Comparison of ENCODE assay signal across 8 mouse cellular contexts in the genomic region with DNA sequence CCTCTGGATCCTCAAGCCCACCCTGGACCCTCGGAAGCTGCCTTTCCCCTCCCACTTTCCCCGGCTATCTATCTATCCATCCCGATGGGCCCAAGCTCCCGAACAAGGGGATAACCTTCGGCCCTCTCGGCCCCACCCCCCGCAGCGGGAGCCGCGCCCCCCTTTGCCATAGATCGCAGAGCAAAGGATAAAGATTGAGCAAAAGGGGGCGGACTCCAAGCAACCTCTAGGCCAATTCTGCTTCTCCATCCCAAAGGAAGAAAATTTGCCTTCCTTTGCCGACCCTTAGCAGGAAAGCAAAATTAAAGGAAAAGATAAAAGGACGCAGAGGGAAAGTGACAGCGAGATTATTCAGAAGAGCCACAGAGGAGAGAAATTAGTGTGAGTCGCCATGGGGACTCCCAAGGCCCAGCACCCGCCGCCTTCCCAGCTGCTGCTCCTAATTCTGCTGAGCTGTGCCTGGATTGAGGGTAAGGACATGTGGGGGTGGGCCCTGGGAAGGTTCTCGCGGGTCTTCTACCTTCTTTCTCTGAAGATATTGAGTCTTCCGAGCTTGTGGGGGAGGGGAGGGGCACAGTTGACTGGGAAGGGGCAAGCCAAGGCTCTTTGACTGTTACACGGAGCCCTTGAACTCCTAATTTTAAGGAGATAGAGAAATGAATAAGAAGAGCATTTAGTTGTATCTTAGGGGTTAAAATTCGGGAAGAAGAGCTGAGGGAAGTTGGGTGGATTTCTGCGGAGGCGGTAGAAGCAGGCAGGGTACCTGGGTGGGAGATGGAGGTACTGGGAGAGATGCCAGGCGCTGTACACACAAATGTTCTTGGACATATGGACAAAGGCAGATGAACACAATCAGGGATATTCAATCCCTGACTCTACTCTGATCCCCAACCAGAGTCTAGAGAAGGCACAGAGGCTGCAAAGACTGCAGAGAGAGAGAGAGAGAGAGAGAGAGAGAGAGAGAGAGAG. TPM values are rescaled to one million over a fixed set of nuclear protein-coding genes. Genes with fewer than 3 reads are reported as not detected.
DNase-seq lines count a peak whose midpoint lies in the region; ATAC-seq lines count a peak whose summit lies in the region.

No protein-coding gene starts in this region.

- no peak overlapping the region for H3K9ac ChIP-seq in liver, embryonic 11.5 days (ENCODE audit: low read depth, low read length)
- no peak overlapping the region for H3K9ac ChIP-seq in embryonic facial prominence, embryonic 13.5 days

- no peak overlapping the region; the same call in 1 of the 2 replicates for H3K4me3 ChIP-seq in liver, embryonic 11.5 days (ENCODE audit: low read depth, low read length)
- H3K4me3 ChIP-seq in embryonic facial prominence, embryonic 13.5 days = peak overlapping the region; percentile 52; the same call in 1 of the 2 replicates
- peak overlapping the region; percentile 59 for H3K4me3 ChIP-seq in limb, embryonic 10.5 days

- DNase-seq in liver, embryonic 11.5 days (ENCODE audit: low spot score) = no peak
- no peak for DNase-seq in liver
- no peak for DNase-seq in limb, embryonic 10.5 days (ENCODE audit: low spot score)
- peak; percentile 43 for DNase-seq in right cerebral cortex, postnatal 14 days
- DNase-seq in embryo, embryonic 11 days = no peak
- no peak for DNase-seq in adrenal gland, adult 18-20 months (ENCODE audit: low spot score in 2 of 2)
- DNase-seq in gastrocnemius, adult 18-20 months (ENCODE audit: low spot score) = no peak

- no peak overlapping the region for H3K27ac ChIP-seq in liver, embryonic 11.5 days (ENCODE audit: low read depth, low read length)
- no peak overlapping the region for H3K27ac ChIP-seq in embryonic facial prominence, embryonic 13.5 days
- no peak overlapping the region for H3K27ac ChIP-seq in limb, embryonic 10.5 days

- ATAC-seq in liver, embryonic 11.5 days (replicated peaks; ENCODE audit: low FRiP score) = no peak
- ATAC-seq in embryonic facial prominence, embryonic 13.5 days (ENCODE audit: insufficient number of reproducible peaks, insufficient read depth, low FRiP score, low TSS enrichment, low read depth) = no peak

- peaks cover 35% of the 10 kb centered on the region for H3K27me3 ChIP-seq in liver, embryonic 11.5 days (replicated peaks; ENCODE audit: control insufficient read depth, insufficient read depth, low read length)
- peaks cover 47% of the 10 kb centered on the region for H3K27me3 ChIP-seq in embryonic facial prominence, embryonic 13.5 days
- peaks cover 60% of the 10 kb centered on the region for H3K27me3 ChIP-seq in limb, embryonic 10.5 days (ENCODE audit: low read depth, poor library complexity, severe bottlenecking)

- no peaks in the 10 kb centered on the region for H3K9me3 ChIP-seq in liver, embryonic 11.5 days (ENCODE audit: control insufficient read depth, low read length)
- H3K9me3 ChIP-seq in embryonic facial prominence, embryonic 13.5 days = no peaks in the 10 kb centered on the region
- no peaks in the 10 kb centered on the region for H3K9me3 ChIP-seq in limb, embryonic 10.5 days (replicated peaks)

- H3K36me3 ChIP-seq in liver, embryonic 11.5 days (ENCODE audit: control insufficient read depth, insufficient read depth, low read length) = peaks cover 2% of the 10 kb centered on the region; the same call in 1 of the 2 replicates
- H3K36me3 ChIP-seq in embryonic facial prominence, embryonic 13.5 days = no peaks in the 10 kb centered on the region
- no peaks in the 10 kb centered on the region for H3K36me3 ChIP-seq in limb, embryonic 10.5 days

- peak overlapping the region; percentile 99; the same call in 1 of the 2 replicates for H3K4me2 ChIP-seq in liver, embryonic 11.5 days
- peak overlapping the region; percentile 99 for H3K4me2 ChIP-seq in embryonic facial prominence, embryonic 13.5 days

- peaks cover 10% of the 10 kb centered on the region for H3K4me1 ChIP-seq in liver, embryonic 11.5 days (replicated peaks; ENCODE audit: control insufficient read depth, insufficient read depth, low read length)
- peaks cover 14% of the 10 kb centered on the region for H3K4me1 ChIP-seq in embryonic facial prominence, embryonic 13.5 days
- peaks cover 27% of the 10 kb centered on the region for H3K4me1 ChIP-seq in limb, embryonic 10.5 days

- WGBS in liver, embryonic 11.5 days = 8% methylated on average over 26 of the region's 26 CpGs
- WGBS in embryonic facial prominence, embryonic 13.5 days = 6% methylated on average over 26 of the region's 26 CpGs
- 5% methylated on average over 26 of the region's 26 CpGs for WGBS in limb, embryonic 10.5 days

RNA-seq across cellular contexts. Expression of a gene that starts 0.6 kb away (rescaled TPM):
- 0.27 TPM in 2 replicates for polyA plus RNA-seq in liver, embryonic 11.5 days (2014; fragmentation: Nextera tagmentation; extraction: Ambion mirVana)
- 0.76 and 0.77 TPM in 2 replicates for polyA plus RNA-seq in embryonic facial prominence, embryonic 13.5 days (2015; fragmentation: Nextera tagmentation; extraction: Ambion mirVana)
- 0.10 and 0.20 TPM in 2 replicates for polyA plus RNA-seq in limb, embryonic 10.5 days (2016; fragmentation: Nextera tagmentation; extraction: Ambion mirVana)
- 10 to 100 TPM; 46.6 to 84.4 TPM for total RNA-seq in adrenal gland, adult 18-20 months (2021)
- 1 to 10 TPM in 1 of 2 experiments, under 1 TPM in 1; 0.87 to 1.2 TPM for total RNA-seq in gastrocnemius, adult 18-20 months (2021)

RNA-seq across cellular contexts. Expression of a gene that starts 1.5 kb away (rescaled TPM):
- not detected in 2 replicates for polyA plus RNA-seq in liver, embryonic 11.5 days (2014; fragmentation: Nextera tagmentation; extraction: Ambion mirVana)
- 0.13 and 0.25 TPM in 2 replicates for polyA plus RNA-seq in embryonic facial prominence, embryonic 13.5 days (2015; fragmentation: Nextera tagmentation; extraction: Ambion mirVana)
- polyA plus RNA-seq in limb, embryonic 10.5 days (2016; fragmentation: Nextera tagmentation; extraction: Ambion mirVana) = 0.11 TPM in 1 of 2 replicates, not detected in the other
- total RNA-seq in adrenal gland, adult 18-20 months (2021) = 1 to 10 TPM; 1.6 to 1.7 TPM
- not detected for total RNA-seq in gastrocnemius, adult 18-20 months (2021)

RNA-seq across cellular contexts. Expression of a gene that starts 22.3 kb away (rescaled TPM):
- polyA plus RNA-seq in liver, embryonic 11.5 days (2014; fragmentation: Nextera tagmentation; extraction: Ambion mirVana) = 15.7 and 16.5 TPM in 2 replicates
- 17.8 and 19.8 TPM in 2 replicates for polyA plus RNA-seq in embryonic facial prominence, embryonic 13.5 days (2015; fragmentation: Nextera tagmentation; extraction: Ambion mirVana)
- 19.5 and 20.3 TPM in 2 replicates for polyA plus RNA-seq in limb, embryonic 10.5 days (2016; fragmentation: Nextera tagmentation; extraction: Ambion mirVana)
- 10 to 100 TPM; 18.7 to 21.8 TPM for total RNA-seq in adrenal gland, adult 18-20 months (2021)
- total RNA-seq in gastrocnemius, adult 18-20 months (2021) = 1 to 10 TPM; 2.6 to 2.7 TPM

RNA-seq across cellular contexts. Expression of a gene that starts 24.8 kb away (rescaled TPM):
- 72.2 and 74.4 TPM in 2 replicates for polyA plus RNA-seq in liver, embryonic 11.5 days (2014; fragmentation: Nextera tagmentation; extraction: Ambion mirVana)
- 95.8 and 97.0 TPM in 2 replicates for polyA plus RNA-seq in embryonic facial prominence, embryonic 13.5 days (2015; fragmentation: Nextera tagmentation; extraction: Ambion mirVana)
- polyA plus RNA-seq in limb, embryonic 10.5 days (2016; fragmentation: Nextera tagmentation; extraction: Ambion mirVana) = 89.4 and 99.5 TPM in 2 replicates
- total RNA-seq in adrenal gland, adult 18-20 months (2021) = 10 to 100 TPM; 75.0 to 82.1 TPM
- total RNA-seq in gastrocnemius, adult 18-20 months (2021) = 10 to 100 TPM; 30.7 to 31.5 TPM

RNA-seq across cellular contexts. Expression of a gene that starts 25.0 kb away (rescaled TPM):
- polyA plus RNA-seq in liver, embryonic 11.5 days (2014; fragmentation: Nextera tagmentation; extraction: Ambion mirVana) = 0.67 and 1.0 TPM in 2 replicates
- 1.3 and 1.7 TPM in 2 replicates for polyA plus RNA-seq in embryonic facial prominence, embryonic 13.5 days (2015; fragmentation: Nextera tagmentation; extraction: Ambion mirVana)
- polyA plus RNA-seq in limb, embryonic 10.5 days (2016; fragmentation: Nextera tagmentation; extraction: Ambion mirVana) = 0.81 and 1.0 TPM in 2 replicates
- under 1 TPM; 0.42 to 0.70 TPM for total RNA-seq in adrenal gland, adult 18-20 months (2021)
- under 1 TPM in 1 of 2 experiments, not detected in 1; 0.24 TPM for total RNA-seq in gastrocnemius, adult 18-20 months (2021)
